Mouse (Mus musculus) G1E (cell line): ENCODE measurements around the gene Katnb1.

Experiments
- CTCF ChIP-seq: IDR thresholded peaks from 2 replicates; pipeline ENCODE4 v1.5.1; 2012; ENCODE audit warnings: low read depth, low read length, inconsistent platforms, mixed read lengths
- GATA1 ChIP-seq: IDR thresholded peaks from 2 replicates; pipeline ENCODE4 v1.6.1; 2012; ENCODE audit warnings: borderline replicate concordance, low read length, inconsistent platforms, mixed read lengths
- GATA2 ChIP-seq: IDR thresholded peaks from 2 replicates; pipeline ENCODE4 v1.6.1; 2012; ENCODE audit warnings: low read depth, low read length, inconsistent platforms, borderline replicate concordance
- POLR2AphosphoS5 ChIP-seq: IDR thresholded peaks from 2 replicates; pipeline ENCODE4 v1.6.1; 2012; ENCODE audit warnings: low read depth, low read length, inconsistent platforms; ENCODE audit not compliant: insufficient replicate concordance
- TAL1 ChIP-seq: conservative IDR thresholded peaks from 2 replicates; pipeline ENCODE4 v1.6.1; 2012; ENCODE audit warnings: low read depth, low read length, inconsistent platforms, mixed read lengths

DNA sequence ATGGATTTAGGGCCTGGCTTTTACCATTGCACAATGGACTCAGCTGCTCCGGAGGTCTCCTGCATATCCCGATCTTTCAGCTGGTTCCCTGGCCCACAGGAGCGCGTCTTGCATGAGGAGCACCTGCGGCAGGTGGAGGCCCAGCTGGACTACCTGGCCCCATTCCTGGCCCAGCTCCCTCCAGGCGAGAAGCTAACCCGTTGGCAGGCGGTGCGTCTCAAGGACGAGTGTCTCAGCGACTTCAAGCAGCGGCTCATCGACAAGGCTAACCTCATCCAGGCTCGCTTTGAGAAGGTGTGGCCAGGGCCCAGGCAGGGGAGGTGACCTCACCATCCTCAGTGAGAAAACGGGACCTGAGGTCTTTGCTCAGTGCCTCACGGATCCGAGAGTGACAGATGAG lies 4.8 kb upstream of the Katnb1 start:
- TF ChIP-seq GATA1 (no peak), TAL1 (no peak), CTCF (no peak), POLR2AphosphoS5 (no peak), GATA2 (no peak)
